Mouse (Mus musculus): ENCODE results near the gene Mpp5. TPM values are rescaled to one million over a fixed set of nuclear protein-coding genes. Genes with fewer than 3 reads are reported as not detected.

Mpp5 gene
- total and polyA plus RNA-seq, 2 experiments = 0.84 to 17.0 TPM

- H3K27ac ChIP-seq (replicated peaks; ENCODE audit: insufficient read depth, low read depth, low read length) = no peak overlapping the region
- peaks cover 37% of the 10 kb centered on the region for H3K36me3 ChIP-seq (ENCODE audit: control insufficient read depth, insufficient read depth, low read length)
- TF ChIP-seq POLR2A (IDR thresholded peaks at IDR 0.05; ENCODE audit: extremely low read depth, insufficient read depth, low read length) (no peak), CTCF (IDR thresholded peaks at IDR 0.05; ENCODE audit: low read depth, low read length) (no peak)
- no peak overlapping the region for H3K9ac ChIP-seq (ENCODE audit: low read depth, low read length)
- no peaks in the 10 kb centered on the region for H3K27me3 ChIP-seq (ENCODE audit: control insufficient read depth, insufficient read depth, low read length)
- H3K79me2 ChIP-seq (ENCODE audit: control insufficient read depth, insufficient read depth, low read length) = no peaks in the 10 kb centered on the region
- no peak overlapping the region for H3K4me3 ChIP-seq (ENCODE audit: insufficient read depth, low read depth, low read length)
- WGBS = 97% methylated on average over 3 of the region's 3 CpGs
- no peak for DNase-seq (ENCODE audit: extremely low read depth, low read depth, low spot score)
- H3K4me1 ChIP-seq (ENCODE audit: control insufficient read depth, insufficient read depth, low read length) = no peaks in the 10 kb centered on the region
Observed at GRCm38 (mm10) chr12:78874581-78874980, 125.9 kb downstream of the Mpp5 start.

- Histone ChIP-seq H3K27me3 (ENCODE audit: control insufficient read depth, insufficient read depth, low read length) (no peaks in the 10 kb centered on the region), H3K4me3 (ENCODE audit: insufficient read depth, low read depth, low read length) (no peak overlapping the region), H3K36me3 (ENCODE audit: control insufficient read depth, insufficient read depth, low read length) (peaks cover 20% of the 10 kb centered on the region), H3K9ac (ENCODE audit: low read depth, low read length) (no peak overlapping the region), H3K79me2 (ENCODE audit: control insufficient read depth, insufficient read depth, low read length) (no peaks in the 10 kb centered on the region), H3K4me1 (ENCODE audit: control insufficient read depth, insufficient read depth, low read length) (peaks cover 3% of the 10 kb centered on the region; the same call in 1 of the 2 replicates), H3K27ac (replicated peaks; ENCODE audit: insufficient read depth, low read depth, low read length) (no peak overlapping the region)
- WGBS = 17% methylated on average over 1 of the region's 1 CpGs
- DNase-seq (ENCODE audit: extremely low read depth, low read depth, low spot score) = peak; percentile 34
- TF ChIP-seq POLR2A (IDR thresholded peaks at IDR 0.05; ENCODE audit: extremely low read depth, insufficient read depth, low read length) (no peak), CTCF (IDR thresholded peaks at IDR 0.05; ENCODE audit: low read depth, low read length) (no peak)
Observed at GRCm38 (mm10) chr12:78890062-78890461, 141.4 kb downstream of the Mpp5 start.

Other genes with a start within 250 kb of the Mpp5 start
- gene Fam71d, start 57.4 kb upstream of the Mpp5 start, total RNA-seq (2014; rRNA removed) = not detected in 2 replicates
- not detected in 2 replicates for gene Fam71d, start 57.4 kb upstream of the Mpp5 start, polyA plus RNA-seq (2012; rRNA removed)
- gene Atp6v1d, start 112.7 kb downstream of the Mpp5 start, total RNA-seq (2014; rRNA removed) = 19.1 and 19.8 TPM in 2 replicates
- gene Atp6v1d, start 112.7 kb downstream of the Mpp5 start, polyA plus RNA-seq (2012; rRNA removed) = 8.4 and 9.3 TPM in 2 replicates
- gene Eif2s1, start 112.9 kb downstream of the Mpp5 start, total RNA-seq (2014; rRNA removed) = 38.8 and 42.7 TPM in 2 replicates
- 7.7 and 8.3 TPM in 2 replicates for gene Eif2s1, start 112.9 kb downstream of the Mpp5 start, polyA plus RNA-seq (2012; rRNA removed)
- 1.9 and 2.4 TPM in 2 replicates for gene Plek2, start 158.1 kb downstream of the Mpp5 start, total RNA-seq (2014; rRNA removed)
- 0.22 and 0.39 TPM in 2 replicates for gene Plek2, start 158.1 kb downstream of the Mpp5 start, polyA plus RNA-seq (2012; rRNA removed)